Mouse (Mus musculus) liver, embryonic 14.5 days (tissue): ENCODE measurements around the gene Art4. TPM values are rescaled to one million over a fixed set of nuclear protein-coding genes. Genes with fewer than 3 reads are reported as not detected.

Source experiments
- ATAC-seq: fragments of 200-750 bp; cut with Nextera tagmentation; 2 replicates; pipeline ENCODE4 v1.8.0; 2017; ENCODE audit warnings: moderate number of reproducible peaks, mild to moderate bottlenecking, moderate library complexity; ENCODE audit not compliant: insufficient read depth
- DNase-seq, 3 experiments: peaks; one replicate each; pipeline ENCODE4 v3.0.0-alpha.2; 2012 to 2013; ENCODE audit warnings: low read depth in 3 of 3, low spot score in 3 of 3
- H3K27ac ChIP-seq: fragments of 300-500 bp; sonication (generic); 2 replicates; pipeline ENCODE4 v1.5.1; 2014; ENCODE audit warnings: moderate library complexity, mild to moderate bottlenecking, control low read depth, inconsistent platforms
- H3K27me3 ChIP-seq: fragments of 300-500 bp; sonication (generic); 2 replicates; pipeline ENCODE4 v1.6.1; 2014; ENCODE audit warnings: mild to moderate bottlenecking, low read length, moderate library complexity; ENCODE audit not compliant: control insufficient read depth, insufficient read depth
- H3K36me3 ChIP-seq: fragments of 300-500 bp; sonication (generic); replicated peaks from 2 replicates; pipeline ENCODE4 v1.6.1; 2014; ENCODE audit warnings: low read depth; ENCODE audit not compliant: control insufficient read depth, insufficient read depth
- H3K4me1 ChIP-seq, 2 experiments: fragments of 200-500 bp in 1 of 2; fragments of 300-500 bp in 1 of 2; sonication (generic) in 1 of 2; replicated peaks; 2 replicates each; pipeline ENCODE4 v1.6.1; 2012 to 2014; ENCODE audit warnings: antibody characterized with exemption in 1 of 2, inconsistent platforms in 1 of 2, low read length in 1 of 2; ENCODE audit not compliant: control insufficient read depth in 2 of 2, insufficient read depth in 2 of 2
- H3K4me2 ChIP-seq: fragments of 300-500 bp; sonication (generic); 2 replicates; pipeline ENCODE4 v1.6.1; 2014; ENCODE audit warnings: low read depth, mild to moderate bottlenecking, control low read depth, moderate library complexity
- H3K4me3 ChIP-seq, 2 experiments: fragments of 200-500 bp in 1 of 2; fragments of 300-500 bp in 1 of 2; sonication (generic) in 1 of 2; 2 replicates each; pipeline ENCODE4 v1.5.1; 2012 to 2014; ENCODE audit warnings: low read depth in 2 of 2, low read length in 2 of 2, mild to moderate bottlenecking in 2 of 2, control low read depth in 1 of 2, inconsistent platforms in 1 of 2, moderate library complexity in 1 of 2; ENCODE audit not compliant: insufficient read depth in 1 of 2
- H3K9ac ChIP-seq: fragments of 300-500 bp; sonication (generic); replicated peaks from 2 replicates; pipeline ENCODE4 v1.6.1; 2014; ENCODE audit warnings: mild to moderate bottlenecking, control low read depth, moderate library complexity
- H3K9me3 ChIP-seq: fragments of 300-500 bp; sonication (generic); 2 replicates; pipeline ENCODE4 v1.6.1; 2016; ENCODE audit warnings: low read length, mixed read lengths; ENCODE audit not compliant: control insufficient read depth
- CTCF ChIP-seq: IDR thresholded peaks from 2 replicates; pipeline ENCODE4 v1.5.1; 2016; ENCODE audit warnings: antibody characterized with exemption, low read depth, control low read depth
- EP300 ChIP-seq: IDR thresholded peaks from 2 replicates; pipeline ENCODE4 v1.6.1; 2016; ENCODE audit warnings: antibody characterized with exemption, low read depth
- WGBS: fragments of 180-500 bp; shearing (Covaris S2); extraction: QIAGEN DNeasy Blood & Tissue Kit; methylation state at CpG from one replicate; pipeline ENCODE4 v1.1.7; 2014; ENCODE audit not compliant: insufficient replicate concordance; 5-methylcytosine and 5-hydroxymethylcytosine counted together
- polyA plus RNA-seq, 2 experiments: library from polyadenylated mRNA; depleted of rRNA in 1 of 2; stranded (reverse) in 1 of 2; unstranded in 1 of 2; fragments of >200 nt; fragmentation: Nextera tagmentation in 1 of 2; extraction: Ambion mirVana in 1 of 2; gene quantifications; 2 replicates each; pipeline versions ENCODE4 v1.2.1 to v1.2.3; 2012 to 2014

The Art4 gene
- polyA plus RNA-seq, 2 experiments, result 20.3 to 23.3 TPM

DNA sequence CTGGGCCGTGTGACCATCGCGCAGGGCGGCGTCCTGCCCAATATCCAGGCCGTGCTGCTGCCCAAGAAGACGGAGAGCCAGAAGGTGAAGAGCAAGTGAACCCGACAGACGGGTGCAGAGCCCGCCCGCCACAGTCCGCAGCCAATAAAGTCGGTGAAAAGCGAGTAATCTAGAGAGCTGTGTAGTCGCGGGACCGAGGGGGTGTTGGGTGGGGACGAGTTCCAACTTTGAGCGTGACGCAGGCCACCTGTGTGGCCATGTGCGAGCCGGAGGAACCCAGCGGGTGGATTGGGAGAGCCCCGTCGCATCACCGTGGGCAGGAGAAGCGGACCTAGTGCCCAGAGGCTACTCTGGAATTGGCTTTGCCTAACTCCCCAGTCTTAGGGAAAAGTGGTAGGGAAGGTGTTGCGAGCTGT, 48.9 kb downstream of the Art4 start:
- under 1% methylated on average over 28 of the region's 28 CpGs for WGBS

DNA sequence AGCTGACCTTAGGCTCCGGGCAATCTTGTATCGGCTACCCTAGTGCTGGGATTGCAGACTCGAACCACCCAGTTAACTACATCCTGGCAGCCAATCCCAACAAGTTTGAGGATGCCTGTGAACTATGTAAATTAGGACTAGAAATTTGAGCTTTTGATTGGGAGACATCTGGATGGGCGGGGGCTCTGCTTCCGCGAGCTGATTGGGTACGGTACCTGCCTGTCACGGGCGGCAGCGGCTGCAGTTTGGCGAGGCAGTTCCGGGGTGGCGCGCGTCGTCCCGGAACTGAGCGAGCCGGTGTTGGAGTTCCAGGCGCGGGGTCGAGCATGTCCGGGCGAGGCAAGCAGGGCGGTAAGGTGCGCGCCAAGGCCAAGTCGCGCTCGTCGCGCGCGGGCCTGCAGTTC, 49.5 kb downstream of the Art4 start, which contains the start of gene H2afj:
H2afj (plus strand) TSS at position 231 of the 404 bp plus-strand sequence.
- Histone ChIP-seq H3K4me1 (peaks cover 35 to 38% of the 10 kb centered on the region in 2 experiments), H3K36me3 (peaks cover 14% of the 10 kb centered on the region), H3K9ac (peak within 1 kb of the TSS; percentile 90), H3K27ac (peak within 1 kb of the TSS; percentile 90), H3K4me3 (peak within 1 kb of the TSS; percentile 75 to 78), H3K4me2 (peak within 1 kb of the TSS; percentile 88), H3K27me3 (no peaks in the 10 kb centered on the region), H3K9me3 (no peaks in the 10 kb centered on the region)
- WGBS, result under 1% methylated on average over 34 of the region's 34 CpGs
- ATAC-seq, result peak; percentile 73
- DNase-seq, result peak; percentile 93 to 96 (median 93)
- TF ChIP-seq CTCF, result no peak
- TF ChIP-seq EP300, result no peak; the same call in 1 of the 2 replicates

More for the DNA sequence above, 48.9 kb downstream of the Art4 start:
- Histone ChIP-seq H3K9me3 (no peaks in the 10 kb centered on the region), H3K27me3 (no peaks in the 10 kb centered on the region), H3K9ac (peak overlapping the region; percentile 90), H3K4me3 (peak overlapping the region; percentile 75 to 78), H3K27ac (peak overlapping the region; percentile 73), H3K36me3 (peaks cover 19% of the 10 kb centered on the region), H3K4me2 (peak overlapping the region; percentile 88), H3K4me1 (peaks cover 30 to 32% of the 10 kb centered on the region in 2 experiments)
- no peak for TF ChIP-seq CTCF
- no peak for TF ChIP-seq EP300
- DNase-seq (peak in 2 of 3 experiments; percentile 42 to 46), ATAC-seq (peak; percentile 20)

DNA sequence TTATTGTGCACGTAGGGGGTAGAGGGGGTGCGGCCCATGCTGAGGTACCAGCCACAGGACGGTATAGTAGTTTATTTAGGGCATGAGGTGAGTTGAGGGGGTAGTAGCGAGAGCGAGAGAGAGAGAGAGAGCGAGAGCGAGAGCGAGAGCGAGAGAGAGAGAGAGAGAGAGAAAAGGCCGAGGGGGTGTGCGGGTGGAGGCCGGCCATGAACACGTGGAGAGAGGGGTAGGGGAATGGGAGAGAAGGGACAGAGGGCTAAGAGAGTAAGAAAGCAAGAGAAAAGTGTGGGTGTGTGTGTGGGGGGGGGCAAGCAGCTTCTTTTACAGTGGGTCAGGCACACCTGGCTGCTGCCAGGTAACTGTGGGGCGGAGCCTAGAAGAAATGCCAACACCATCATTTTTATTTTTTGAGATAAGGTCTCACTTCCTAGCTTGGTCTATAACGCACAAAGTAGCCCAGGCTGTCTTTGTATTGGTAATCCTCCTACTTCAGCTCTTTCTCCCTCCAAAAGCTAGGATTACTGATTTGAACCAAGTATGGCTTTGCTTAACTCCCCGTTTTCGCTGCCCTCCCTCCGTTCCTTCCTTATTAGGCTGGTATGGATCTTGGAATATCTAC, 50.0 kb downstream of the Art4 start:
- Histone ChIP-seq H3K27me3 (no peaks in the 10 kb centered on the region), H3K9ac (peak overlapping the region; percentile 78), H3K4me1 (peaks cover 38 to 42% of the 10 kb centered on the region in 2 experiments), H3K9me3 (no peaks in the 10 kb centered on the region), H3K27ac (peak overlapping the region; percentile 90), H3K4me2 (peak overlapping the region; percentile 88), H3K36me3 (peaks cover 9% of the 10 kb centered on the region), H3K4me3 (peak overlapping the region; percentile 65 to 78)
- 32% methylated on average over 18 of the region's 18 CpGs for WGBS
- ATAC-seq (no peak), DNase-seq (no peak)
- 0 out of 2 replicates have a peak, but pooled peaks have one; percentile 1 for TF ChIP-seq CTCF
- no peak for TF ChIP-seq EP300

DNA sequence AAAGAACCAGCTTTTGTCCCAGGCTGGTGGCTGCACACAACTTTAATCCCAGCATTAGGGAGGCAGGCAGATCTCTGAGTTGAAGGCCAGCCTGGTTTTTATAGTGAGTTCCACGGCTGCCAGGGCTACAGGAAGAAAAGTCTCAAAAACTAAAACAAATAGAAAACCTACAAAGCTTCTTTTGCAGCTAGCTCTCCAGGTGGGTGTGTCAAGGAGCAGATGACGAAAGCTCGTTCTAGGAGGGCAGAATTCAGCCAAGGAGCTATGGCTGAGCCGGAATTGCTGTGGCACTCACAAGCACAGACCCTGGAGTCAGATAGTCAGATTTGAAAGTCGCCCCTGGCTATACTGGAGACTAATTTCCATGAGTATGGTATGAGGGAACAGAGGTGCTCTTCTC, 50.7 kb downstream of the Art4 start:
- peak overlapping the region; percentile 90 for H3K27ac ChIP-seq

DNA sequence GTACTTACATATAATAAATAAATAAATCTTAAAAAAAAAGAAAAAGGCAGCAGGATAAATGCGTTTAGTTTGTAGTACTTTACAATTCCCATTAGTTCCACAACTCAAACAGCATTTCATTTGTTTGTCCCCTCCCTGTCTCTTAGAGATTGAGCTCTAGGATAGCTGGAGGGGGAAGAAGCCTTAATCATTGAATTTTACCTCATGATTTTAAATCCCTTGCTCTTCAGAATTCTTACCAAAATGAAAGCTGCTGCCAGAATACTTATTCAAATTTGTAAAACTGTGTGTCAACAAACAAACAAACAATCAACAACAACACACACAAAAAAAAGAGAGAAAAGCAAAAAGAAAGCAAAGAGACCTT, 52.1 kb downstream of the Art4 start:
- Histone ChIP-seq H3K27ac (peak overlapping the region; percentile 100), H3K36me3 (no peaks in the 10 kb centered on the region), H3K9me3 (no peaks in the 10 kb centered on the region), H3K4me1 (peaks cover 44 to 52% of the 10 kb centered on the region in 2 experiments), H3K9ac (peak overlapping the region; percentile 99), H3K4me3 (peak overlapping the region in 1 of 2 experiments; percentile 80; a peak in 1 of 4 replicates), H3K27me3 (no peaks in the 10 kb centered on the region), H3K4me2 (peak overlapping the region; percentile 94)
- no peak for DNase-seq
- no peak for ATAC-seq
- TF ChIP-seq CTCF (no peak), EP300 (no peak)
- WGBS, result 69% methylated on average over 1 of the region's 1 CpGs

More for the DNA sequence above, 50.7 kb downstream of the Art4 start:
- Histone ChIP-seq H3K36me3 (peaks cover 2% of the 10 kb centered on the region), H3K9ac (peak overlapping the region; percentile 78), H3K4me3 (peak overlapping the region; percentile 12 to 78; a peak in 2 of 4 replicates), H3K4me1 (peaks cover 38 to 44% of the 10 kb centered on the region in 2 experiments), H3K4me2 (peak overlapping the region; percentile 88), H3K9me3 (no peaks in the 10 kb centered on the region), H3K27me3 (no peaks in the 10 kb centered on the region)
- no peak for DNase-seq
- TF ChIP-seq CTCF (no peak), EP300 (no peak)
- no peak for ATAC-seq
- WGBS, result 63% methylated on average over 5 of the region's 5 CpGs
